In the genomic region with DNA sequence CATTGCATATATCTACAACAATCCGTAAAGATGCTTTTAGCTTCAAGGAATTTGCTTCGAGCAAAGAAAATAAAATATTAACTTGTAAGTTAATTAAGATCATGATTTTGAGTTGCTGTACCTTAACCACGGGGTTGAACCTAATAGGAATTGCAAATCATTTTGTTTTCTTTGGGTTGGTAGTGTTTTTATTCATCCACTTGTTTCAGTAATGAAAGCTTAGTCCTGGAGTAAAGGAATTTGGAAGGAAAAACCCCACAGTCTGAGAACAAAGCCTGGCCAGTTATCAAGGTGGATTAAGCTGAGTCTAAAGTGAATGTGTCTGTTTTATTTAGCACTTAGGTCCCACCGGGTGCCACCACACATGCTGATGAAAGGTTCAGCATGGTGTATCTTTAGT, we compare ENCODE assay signal across 25 mouse cellular contexts.
DNase-seq lines count a peak whose midpoint lies in the region; ATAC-seq lines count a peak whose summit lies in the region.
"Had no signal": no experiment of that assay in that cellular context is flagged by ENCODE, and none has a peak within 500 bp of the region (broad histone marks: within the 10 kb centered on the region; RNA-seq: fewer than 3 reads in every experiment).

No protein-coding gene starts in this region.

- peaks cover 7% of the 10 kb centered on the region; the same call in 1 of the 2 replicates for H3K4me1 ChIP-seq in kidney, embryonic 16.5 days (ENCODE audit: insufficient read depth, low read length)
- H3K4me1 ChIP-seq: embryonic facial prominence, embryonic 12.5 days; embryonic facial prominence, embryonic 15.5 days; heart, embryonic 12.5 days; heart, embryonic 15.5 days; hindbrain, embryonic 13.5 days had no signal

- H3K36me3 ChIP-seq in kidney, embryonic 16.5 days (ENCODE audit: insufficient read depth, low read length), result no peaks in the 10 kb centered on the region
- H3K36me3 ChIP-seq: embryonic facial prominence, embryonic 12.5 days; embryonic facial prominence, embryonic 15.5 days; heart, embryonic 12.5 days; heart, embryonic 15.5 days; hindbrain, embryonic 10.5 days; hindbrain, embryonic 13.5 days had no signal

- H3K27me3 ChIP-seq in kidney, embryonic 16.5 days (ENCODE audit: insufficient read depth, low read length), result no peaks in the 10 kb centered on the region
- H3K27me3 ChIP-seq: embryonic facial prominence, embryonic 12.5 days; embryonic facial prominence, embryonic 15.5 days; heart, embryonic 12.5 days; heart, embryonic 15.5 days; hindbrain, embryonic 13.5 days had no signal

- no peaks in the 10 kb centered on the region for H3K9me3 ChIP-seq in kidney, embryonic 16.5 days (ENCODE audit: low read length)
- H3K9me3 ChIP-seq: embryonic facial prominence, embryonic 12.5 days; embryonic facial prominence, embryonic 15.5 days; heart, embryonic 12.5 days; heart, embryonic 15.5 days; hindbrain, embryonic 10.5 days; hindbrain, embryonic 13.5 days had no signal

- H3K4me2 ChIP-seq in kidney, embryonic 16.5 days (replicated peaks; ENCODE audit: low read depth, low read length), result no peak overlapping the region
- H3K4me2 ChIP-seq: embryonic facial prominence, embryonic 12.5 days; embryonic facial prominence, embryonic 15.5 days; heart, embryonic 12.5 days; heart, embryonic 15.5 days; hindbrain, embryonic 13.5 days had no signal

- no peak overlapping the region for H3K4me3 ChIP-seq in kidney, embryonic 16.5 days (ENCODE audit: low read length)
- H3K4me3 ChIP-seq: embryonic facial prominence, embryonic 12.5 days; embryonic facial prominence, embryonic 15.5 days; heart, embryonic 12.5 days; heart, embryonic 15.5 days; hindbrain, embryonic 10.5 days; hindbrain, embryonic 13.5 days had no signal

- peak overlapping the region; percentile 80 for H3K27ac ChIP-seq in kidney, embryonic 16.5 days (ENCODE audit: low read length)
- H3K27ac ChIP-seq: embryonic facial prominence, embryonic 12.5 days; embryonic facial prominence, embryonic 15.5 days; heart, embryonic 15.5 days; hindbrain, embryonic 10.5 days; hindbrain, embryonic 13.5 days had no signal

- H3K9ac ChIP-seq in kidney, embryonic 16.5 days (replicated peaks; ENCODE audit: low read length), result no peak overlapping the region
- H3K9ac ChIP-seq: embryonic facial prominence, embryonic 12.5 days; embryonic facial prominence, embryonic 15.5 days; forebrain, postnatal 0 days; heart, embryonic 12.5 days; heart, embryonic 15.5 days; hindbrain, embryonic 13.5 days had no signal

- peak; percentile 15 for DNase-seq in kidney, adult 11 months
- no peak for DNase-seq in kidney, postnatal 36 days
- peak; percentile 42 for DNase-seq in kidney, adult 9 months
- DNase-seq in kidney, postnatal 4 days, result no peak
- DNase-seq: adrenal gland, postnatal 10 days; adrenal gland, postnatal 36 days; cerebellum, adult 11 months; cerebellum, adult 2 months; cerebellum, adult 9-11 months; cerebellum, postnatal 25 days; forebrain, postnatal 0 days; gastrocnemius, postnatal 25 days; heart, adult 18-20 months; heart, postnatal 10 days; heart, postnatal 36 days had no signal

- ATAC-seq in kidney, embryonic 16.5 days (ENCODE audit: low FRiP score, low TSS enrichment), result no peak
- no peak for ATAC-seq in cerebellum, adult (ENCODE audit: insufficient number of reproducible peaks, low FRiP score, low TSS enrichment)
- ATAC-seq: forebrain, embryonic 14.5 days; forebrain, postnatal 0 days; hindbrain, embryonic 16.5 days had no signal

- 47% methylated on average over 4 of the region's 4 CpGs for WGBS in kidney, embryonic 16.5 days

Comparison
In these comparisons a context has a peak if more than half of its experiments do, and no peak if none do; other contexts are left out.
1. DNase-seq: peak in kidney, adult 11 months (single experiment) and kidney, adult 9 months (single experiment); none in kidney, postnatal 36 days (0 of 2) and kidney, postnatal 4 days (0 of 2).